Mouse (Mus musculus): ENCODE measurements around the gene Gjb5.

Gjb5 gene

GRCm38 (mm10) chr4:127362520-127362919, 4.5 kb upstream of the Gjb5 start:
- no peaks in the 10 kb centered on the region for H3K9me3 ChIP-seq (ENCODE audit: low read length)
- H3K4me1 ChIP-seq (replicated peaks; ENCODE audit: low read depth, low read length) = peaks cover 99% of the 10 kb centered on the region
- H3K27me3 ChIP-seq (ENCODE audit: insufficient read depth, low read length) = 0 out of 2 replicates have a peak, but pooled peaks cover 3% of the 10 kb centered on the region
- TF ChIP-seq CTCF (conservative IDR thresholded peaks at IDR 0.05; ENCODE audit: low read length) = no peak
- TF ChIP-seq POU5F1 (IDR thresholded peaks at IDR 0.05; ENCODE audit: borderline replicate concordance, low read length) = no peak
- TF ChIP-seq NANOG (IDR thresholded peaks at IDR 0.05; ENCODE audit: borderline replicate concordance, low read length) = no peak
- no peak overlapping the region for H3K4me3 ChIP-seq (replicated peaks; ENCODE audit: low read length)
- H3K36me3 ChIP-seq (ENCODE audit: insufficient read depth, low read length) = no peaks in the 10 kb centered on the region

- H3K36me3 ChIP-seq (ENCODE audit: insufficient read depth, low read length) = peaks cover 47% of the 10 kb centered on the region
- H3K9me3 ChIP-seq (ENCODE audit: low read length) = no peaks in the 10 kb centered on the region
- H3K4me3 ChIP-seq (replicated peaks; ENCODE audit: low read length) = peak overlapping the region; percentile 62; the same call in 1 of the 2 replicates
- H3K4me1 ChIP-seq (replicated peaks; ENCODE audit: low read depth, low read length) = peaks cover 82% of the 10 kb centered on the region
- no peak for TF ChIP-seq NANOG (IDR thresholded peaks at IDR 0.05; ENCODE audit: borderline replicate concordance, low read length)
- 0 out of 2 replicates have a peak, but pooled peaks cover 3% of the 10 kb centered on the region for H3K27me3 ChIP-seq (ENCODE audit: insufficient read depth, low read length)
Measured at GRCm38 (mm10) chr4:127354506-127355485, 3.2 kb downstream of the Gjb5 start.

- peaks cover 82% of the 10 kb centered on the region for H3K4me1 ChIP-seq (replicated peaks; ENCODE audit: low read depth, low read length)
- no peaks in the 10 kb centered on the region for H3K9me3 ChIP-seq (ENCODE audit: low read length)
- TF ChIP-seq CTCF (conservative IDR thresholded peaks at IDR 0.05; ENCODE audit: low read length) = no peak
- no peak for TF ChIP-seq POU5F1 (IDR thresholded peaks at IDR 0.05; ENCODE audit: borderline replicate concordance, low read length)
- no peak for TF ChIP-seq NANOG (IDR thresholded peaks at IDR 0.05; ENCODE audit: borderline replicate concordance, low read length)
- peak within 1 kb of the TSS; percentile 62 for H3K4me3 ChIP-seq (replicated peaks; ENCODE audit: low read length)
- H3K36me3 ChIP-seq (ENCODE audit: insufficient read depth, low read length) = peaks cover 47% of the 10 kb centered on the region
- H3K27me3 ChIP-seq (ENCODE audit: insufficient read depth, low read length) = 0 out of 2 replicates have a peak, but pooled peaks cover 3% of the 10 kb centered on the region
Measured at GRCm38 (mm10) chr4:127353951-127354438, 4.0 kb downstream of the Gjb5 start, which contains the start of gene Gjb4. TSS of gene Gjb4 (minus strand) at chr4:127354081.

GRCm38 (mm10) chr4:127352594-127352993, 5.4 kb downstream of the Gjb5 start:
- Histone ChIP-seq H3K36me3 (ENCODE audit: insufficient read depth, low read length) (peaks cover 47% of the 10 kb centered on the region), H3K4me3 (replicated peaks; ENCODE audit: low read length) (no peak overlapping the region), H3K4me1 (replicated peaks; ENCODE audit: low read depth, low read length) (peaks cover 82% of the 10 kb centered on the region), H3K27me3 (ENCODE audit: insufficient read depth, low read length) (0 out of 2 replicates have a peak, but pooled peaks cover under 1% of the 10 kb centered on the region), H3K9me3 (ENCODE audit: low read length) (no peaks in the 10 kb centered on the region)
- TF ChIP-seq CTCF (conservative IDR thresholded peaks at IDR 0.05; ENCODE audit: low read length) = no peak
- no peak for TF ChIP-seq NANOG (IDR thresholded peaks at IDR 0.05; ENCODE audit: borderline replicate concordance, low read length)
- no peak for TF ChIP-seq POU5F1 (IDR thresholded peaks at IDR 0.05; ENCODE audit: borderline replicate concordance, low read length)

GRCm38 (mm10) chr4:127349560-127350300, 8.3 kb downstream of the Gjb5 start:
- Histone ChIP-seq H3K9me3 (ENCODE audit: low read length) (no peaks in the 10 kb centered on the region), H3K4me3 (replicated peaks; ENCODE audit: low read length) (no peak overlapping the region), H3K36me3 (ENCODE audit: insufficient read depth, low read length) (peaks cover 28% of the 10 kb centered on the region), H3K27me3 (ENCODE audit: insufficient read depth, low read length) (no peaks in the 10 kb centered on the region), H3K4me1 (replicated peaks; ENCODE audit: low read depth, low read length) (peaks cover 82% of the 10 kb centered on the region)
- no peak for TF ChIP-seq NANOG (IDR thresholded peaks at IDR 0.05; ENCODE audit: borderline replicate concordance, low read length)
- TF ChIP-seq POU5F1 (IDR thresholded peaks at IDR 0.05; ENCODE audit: borderline replicate concordance, low read length) = no peak
- no peak for TF ChIP-seq CTCF (conservative IDR thresholded peaks at IDR 0.05; ENCODE audit: low read length)

GRCm38 (mm10) chr4:127345000-127345399, 13.0 kb downstream of the Gjb5 start:
- Histone ChIP-seq H3K4me3 (replicated peaks; ENCODE audit: low read length) (no peak overlapping the region), H3K9me3 (ENCODE audit: low read length) (no peaks in the 10 kb centered on the region), H3K27me3 (ENCODE audit: insufficient read depth, low read length) (no peaks in the 10 kb centered on the region), H3K4me1 (replicated peaks; ENCODE audit: low read depth, low read length) (peaks cover 95% of the 10 kb centered on the region), H3K36me3 (ENCODE audit: insufficient read depth, low read length) (peaks cover 5% of the 10 kb centered on the region)
- peak; percentile 82 for TF ChIP-seq NANOG (IDR thresholded peaks at IDR 0.05; ENCODE audit: borderline replicate concordance, low read length)
- TF ChIP-seq CTCF (conservative IDR thresholded peaks at IDR 0.05; ENCODE audit: low read length) = no peak

GRCm38 (mm10) chr4:127341372-127341771, 16.6 kb downstream of the Gjb5 start:
- TF ChIP-seq POU5F1 (IDR thresholded peaks at IDR 0.05; ENCODE audit: borderline replicate concordance, low read length) (no peak), CTCF (conservative IDR thresholded peaks at IDR 0.05; ENCODE audit: low read length) (no peak), NANOG (IDR thresholded peaks at IDR 0.05; ENCODE audit: borderline replicate concordance, low read length) (no peak)
- H3K27me3 ChIP-seq (ENCODE audit: insufficient read depth, low read length) = no peaks in the 10 kb centered on the region
- H3K9me3 ChIP-seq (ENCODE audit: low read length) = no peaks in the 10 kb centered on the region
- H3K4me3 ChIP-seq (replicated peaks; ENCODE audit: low read length) = peak overlapping the region; percentile 73
- peaks cover 9% of the 10 kb centered on the region for H3K36me3 ChIP-seq (ENCODE audit: insufficient read depth, low read length)
- H3K4me1 ChIP-seq (replicated peaks; ENCODE audit: low read depth, low read length) = peaks cover 92% of the 10 kb centered on the region

- no peaks in the 10 kb centered on the region for H3K9me3 ChIP-seq (ENCODE audit: low read length)
- TF ChIP-seq POU5F1 (IDR thresholded peaks at IDR 0.05; ENCODE audit: borderline replicate concordance, low read length) (no peak), NANOG (IDR thresholded peaks at IDR 0.05; ENCODE audit: borderline replicate concordance, low read length) (no peak), CTCF (conservative IDR thresholded peaks at IDR 0.05; ENCODE audit: low read length) (no peak)
- peaks cover 9% of the 10 kb centered on the region for H3K36me3 ChIP-seq (ENCODE audit: insufficient read depth, low read length)
- peaks cover 94% of the 10 kb centered on the region for H3K4me1 ChIP-seq (replicated peaks; ENCODE audit: low read depth, low read length)
- H3K4me3 ChIP-seq (replicated peaks; ENCODE audit: low read length) = no peak overlapping the region
- H3K27me3 ChIP-seq (ENCODE audit: insufficient read depth, low read length) = no peaks in the 10 kb centered on the region
Measured at GRCm38 (mm10) chr4:127337668-127338067, 20.3 kb downstream of the Gjb5 start.
